In the genomic region with DNA sequence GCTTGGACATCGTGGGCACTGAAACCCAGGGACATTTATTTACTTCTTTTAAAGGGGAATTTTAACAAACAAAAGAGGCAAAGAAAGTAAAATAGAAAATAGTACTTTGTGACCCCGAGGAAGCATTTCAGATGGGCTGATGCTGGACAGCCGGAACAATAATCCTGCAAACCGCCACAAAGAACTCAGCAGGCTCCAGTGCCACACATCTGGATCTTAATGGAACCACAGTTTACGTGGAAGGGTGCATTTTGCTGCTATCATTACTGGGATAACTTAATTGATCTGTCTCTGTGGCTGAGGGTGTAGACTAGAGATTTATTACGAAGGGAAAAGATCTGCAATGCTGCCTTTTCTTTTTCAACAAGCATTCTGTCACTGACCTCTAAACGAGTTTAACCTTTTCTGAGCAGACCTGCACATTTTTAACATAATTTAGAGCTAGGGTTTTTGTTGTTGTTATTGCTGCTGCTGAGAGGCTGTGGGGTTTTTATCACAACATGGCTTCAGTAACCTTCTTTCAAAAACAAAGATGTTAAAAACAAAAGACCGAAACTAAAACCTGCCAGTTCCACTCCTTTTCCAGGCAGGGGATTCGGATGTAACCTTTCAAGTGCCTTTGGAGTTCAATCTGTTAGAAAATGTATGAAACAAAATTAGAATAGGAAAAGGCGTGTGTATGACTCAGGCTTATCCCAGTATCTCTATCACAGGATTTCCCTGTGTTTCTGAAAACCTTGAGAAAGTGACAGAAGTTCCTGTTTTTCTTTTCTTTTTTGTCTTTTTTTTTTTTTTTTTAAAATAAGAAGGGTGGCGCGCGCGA, we compare ENCODE assay signal across 8 mouse cellular contexts.
DNase-seq lines count a peak whose midpoint lies in the region; ATAC-seq lines count a peak whose summit lies in the region.

No protein-coding gene starts in this region.

- H3K4me1 ChIP-seq in lung, embryonic 15.5 days = peaks cover 76% of the 10 kb centered on the region
- H3K4me1 ChIP-seq in embryonic facial prominence, embryonic 10.5 days = peaks cover 72% of the 10 kb centered on the region
- H3K4me1 ChIP-seq in intestine, embryonic 14.5 days (replicated peaks; ENCODE audit: control insufficient read depth, insufficient read depth, low read length) = peaks cover 44% of the 10 kb centered on the region
- H3K4me1 ChIP-seq in neural tube, embryonic 15.5 days = peaks cover 43% of the 10 kb centered on the region

- no peaks in the 10 kb centered on the region for H3K9me3 ChIP-seq in lung, embryonic 15.5 days
- no peaks in the 10 kb centered on the region for H3K9me3 ChIP-seq in embryonic facial prominence, embryonic 10.5 days
- H3K9me3 ChIP-seq in intestine, embryonic 14.5 days (ENCODE audit: control insufficient read depth, low read length) = no peaks in the 10 kb centered on the region
- H3K9me3 ChIP-seq in neural tube, embryonic 15.5 days (replicated peaks) = no peaks in the 10 kb centered on the region

- WGBS in lung, embryonic 15.5 days = 7% methylated on average over 14 of the region's 14 CpGs
- WGBS in embryonic facial prominence, embryonic 10.5 days = 1% methylated on average over 14 of the region's 14 CpGs
- WGBS in intestine, embryonic 14.5 days = 11% methylated on average over 14 of the region's 14 CpGs
- WGBS in neural tube, embryonic 15.5 days = 4% methylated on average over 14 of the region's 14 CpGs

- H3K27ac ChIP-seq in lung, embryonic 15.5 days = peak overlapping the region; percentile 98
- peak overlapping the region; percentile 96 for H3K27ac ChIP-seq in embryonic facial prominence, embryonic 10.5 days (replicated peaks)
- peak overlapping the region; percentile 93; the same call in 1 of the 2 replicates for H3K27ac ChIP-seq in intestine, embryonic 14.5 days (ENCODE audit: low read depth)
- H3K27ac ChIP-seq in neural tube, embryonic 15.5 days (replicated peaks) = peak overlapping the region; percentile 37; the same call in 1 of the 2 replicates

- DNase-seq in lung, adult 18-20 months = no peak
- no peak for DNase-seq in embryonic facial prominence, embryonic 10.5 days (ENCODE audit: low spot score)
- no peak for DNase-seq in intestine, embryonic 14.5 days (ENCODE audit: low spot score)
- no peak for DNase-seq in layer of hippocampus, postnatal 36 days
- DNase-seq in layer of hippocampus, adult 8-10 months (ENCODE audit: low spot score in 2 of 2) = no peak
- DNase-seq in cerebellum, postnatal 25 days = no peak

- no peaks in the 10 kb centered on the region for H3K27me3 ChIP-seq in lung, embryonic 15.5 days
- peaks cover 33% of the 10 kb centered on the region for H3K27me3 ChIP-seq in embryonic facial prominence, embryonic 10.5 days (replicated peaks; ENCODE audit: low read depth, poor library complexity, severe bottlenecking)
- H3K27me3 ChIP-seq in intestine, embryonic 14.5 days (replicated peaks; ENCODE audit: control insufficient read depth, insufficient read depth, low read length) = no peaks in the 10 kb centered on the region
- no peaks in the 10 kb centered on the region for H3K27me3 ChIP-seq in neural tube, embryonic 15.5 days (replicated peaks)

- H3K9ac ChIP-seq in lung, embryonic 15.5 days = peak overlapping the region; percentile 98
- H3K9ac ChIP-seq in intestine, embryonic 14.5 days (ENCODE audit: low read length) = peak overlapping the region; percentile 82
- peak overlapping the region; percentile 88 for H3K9ac ChIP-seq in neural tube, embryonic 15.5 days (replicated peaks)

- peak overlapping the region; percentile 99 for H3K4me3 ChIP-seq in lung, embryonic 15.5 days
- H3K4me3 ChIP-seq in embryonic facial prominence, embryonic 10.5 days = peak overlapping the region; percentile 87
- H3K4me3 ChIP-seq in intestine, embryonic 14.5 days (ENCODE audit: low read depth, low read length) = peak overlapping the region; percentile 94
- H3K4me3 ChIP-seq in neural tube, embryonic 15.5 days (replicated peaks) = peak overlapping the region; percentile 86

- H3K36me3 ChIP-seq in lung, embryonic 15.5 days = no peaks in the 10 kb centered on the region
- H3K36me3 ChIP-seq in embryonic facial prominence, embryonic 10.5 days (replicated peaks) = peaks cover 6% of the 10 kb centered on the region
- H3K36me3 ChIP-seq in intestine, embryonic 14.5 days (ENCODE audit: control insufficient read depth, insufficient read depth, low read length) = no peaks in the 10 kb centered on the region
- H3K36me3 ChIP-seq in neural tube, embryonic 15.5 days = no peaks in the 10 kb centered on the region

- H3K4me2 ChIP-seq in lung, embryonic 15.5 days = peak overlapping the region; percentile 90
- peak overlapping the region; percentile 74 for H3K4me2 ChIP-seq in intestine, embryonic 14.5 days (ENCODE audit: low read length)
- peak overlapping the region; percentile 74 for H3K4me2 ChIP-seq in neural tube, embryonic 15.5 days

- no peak for ATAC-seq in lung, embryonic 15.5 days (ENCODE audit: borderline replicate concordance, extremely low read depth, low FRiP score, low TSS enrichment)
- ATAC-seq in intestine, embryonic 14.5 days (replicated peaks; ENCODE audit: low FRiP score, low TSS enrichment, low read depth) = no peak
- ATAC-seq in neural tube, embryonic 15.5 days (ENCODE audit: low FRiP score) = no peak

Comparison
In these comparisons a context has a peak if more than half of its experiments do, and no peak if none do; other contexts are left out.
1. H3K27ac ChIP-seq: peak in every context shown above with its lines; median percentile 98 in lung, embryonic 15.5 days; 96 in embryonic facial prominence, embryonic 10.5 days; 93 in intestine, embryonic 14.5 days; 37 in neural tube, embryonic 15.5 days.